Mouse (Mus musculus) Muller cell, postnatal 12 days (primary cell): Measurements from ENCODE around the gene Baz2a.
"Not testable (repeated sequence)": the region's sequence is repeated elsewhere in the genome, so short reads cannot be mapped to it uniquely, and the experiment has no call there.

Experiments used
- DNase-seq: peaks from one replicate; pipeline ENCODE4 v3.0.0-alpha.2; 2015; ENCODE audit errors: inconsistent ontology term

The Baz2a gene

DNA sequence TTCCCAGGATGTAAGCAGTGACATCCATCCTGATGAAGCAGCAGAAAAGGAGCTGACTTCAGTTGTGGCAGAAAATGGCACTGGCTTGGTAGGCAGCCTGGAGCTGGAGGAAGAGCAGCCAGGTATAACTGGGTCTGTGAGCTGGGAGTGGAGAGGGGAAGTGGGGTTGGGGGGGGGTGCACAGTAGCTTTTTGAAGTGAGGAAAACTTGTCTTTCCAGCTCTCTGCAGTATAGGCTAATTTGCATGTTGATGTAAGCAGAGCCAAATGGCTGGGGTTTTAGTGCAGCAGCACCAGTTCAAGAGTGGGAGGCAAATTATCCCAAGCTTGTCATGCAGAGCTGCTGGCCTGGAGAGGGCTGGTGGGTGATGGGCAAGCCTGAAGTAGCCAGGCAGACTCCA, 19.9 kb downstream of the Baz2a start:
- no peak for DNase-seq

DNA sequence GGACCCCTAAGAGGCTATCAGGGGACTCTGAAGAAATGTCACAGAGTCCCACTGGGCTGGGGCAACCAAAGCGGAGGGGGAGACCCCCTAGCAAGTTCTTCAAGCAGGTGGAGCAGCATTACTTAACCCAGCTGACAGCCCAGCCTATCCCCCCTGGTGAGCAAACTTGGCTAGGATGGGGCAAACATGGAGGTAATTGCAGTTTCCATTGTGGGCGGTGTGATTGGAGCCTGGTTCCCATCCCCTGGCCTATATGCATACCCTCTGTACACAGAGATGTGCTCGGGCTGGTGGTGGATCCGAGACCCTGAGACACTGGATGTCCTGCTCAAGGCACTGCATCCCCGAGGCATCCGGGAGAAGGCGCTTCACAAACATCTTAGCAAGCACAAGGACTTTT, 32.5 kb downstream of the Baz2a start:
- no peak for DNase-seq

DNA sequence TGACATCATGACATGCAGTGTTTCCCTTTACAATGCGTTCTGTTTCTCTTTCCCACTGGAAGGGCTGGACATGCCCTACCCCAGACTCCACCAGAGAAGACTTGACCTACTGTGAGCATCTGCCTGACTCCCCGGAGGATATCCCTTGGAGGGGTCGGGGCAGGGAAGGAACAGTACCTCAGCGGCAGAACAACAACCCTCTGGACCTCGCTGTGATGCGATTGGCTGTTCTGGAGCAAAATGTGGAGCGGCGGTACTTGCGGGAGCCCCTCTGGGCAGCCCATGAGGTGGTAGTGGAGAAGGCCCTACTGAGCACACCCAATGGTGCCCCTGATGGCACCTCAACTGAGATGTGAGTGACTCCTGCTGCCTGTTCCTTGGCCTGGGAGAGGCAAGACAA, 33.5 kb downstream of the Baz2a start:
- DNase-seq: no peak

DNA sequence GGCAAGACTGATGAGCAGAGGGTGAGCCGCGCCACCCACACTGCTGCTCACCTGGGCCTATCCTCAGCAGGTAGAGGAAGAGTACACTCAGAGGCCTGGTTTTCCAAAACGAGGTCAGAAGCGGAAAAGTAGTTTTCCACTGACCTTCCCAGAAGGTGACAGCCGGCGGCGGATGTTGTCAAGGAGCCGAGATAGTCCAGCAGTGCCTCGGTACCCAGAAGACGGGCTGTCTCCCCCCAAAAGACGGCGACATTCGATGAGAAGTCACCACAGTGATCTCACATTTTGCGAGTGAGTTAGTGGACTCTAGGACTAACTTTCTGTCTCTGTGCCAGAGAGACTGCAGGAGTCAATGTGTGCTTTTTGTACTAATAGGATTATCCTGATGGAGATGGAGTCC, 34.6 kb downstream of the Baz2a start:
- DNase-seq: no peak

DNA sequence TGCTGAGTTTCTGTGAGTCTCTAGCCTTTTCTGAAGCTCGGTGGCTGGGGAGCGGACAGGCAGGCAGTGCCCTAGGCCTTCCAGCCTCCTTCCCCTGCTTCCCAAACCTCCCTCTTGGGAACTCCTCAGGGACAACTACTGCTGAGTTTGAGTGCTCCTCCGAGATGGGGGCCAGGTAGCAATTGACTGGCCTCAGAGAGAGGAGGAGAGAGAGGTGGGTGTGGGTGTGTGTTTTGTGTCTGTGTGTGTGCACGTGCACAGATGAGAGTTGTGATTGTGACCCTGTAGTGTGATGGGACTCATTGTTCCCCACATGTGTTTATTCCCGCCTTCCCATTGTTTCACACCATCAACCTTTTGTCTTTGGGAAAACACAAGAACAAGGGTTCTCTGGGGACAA, 36.1 kb downstream of the Baz2a start:
- DNase-seq: no peak

DNA sequence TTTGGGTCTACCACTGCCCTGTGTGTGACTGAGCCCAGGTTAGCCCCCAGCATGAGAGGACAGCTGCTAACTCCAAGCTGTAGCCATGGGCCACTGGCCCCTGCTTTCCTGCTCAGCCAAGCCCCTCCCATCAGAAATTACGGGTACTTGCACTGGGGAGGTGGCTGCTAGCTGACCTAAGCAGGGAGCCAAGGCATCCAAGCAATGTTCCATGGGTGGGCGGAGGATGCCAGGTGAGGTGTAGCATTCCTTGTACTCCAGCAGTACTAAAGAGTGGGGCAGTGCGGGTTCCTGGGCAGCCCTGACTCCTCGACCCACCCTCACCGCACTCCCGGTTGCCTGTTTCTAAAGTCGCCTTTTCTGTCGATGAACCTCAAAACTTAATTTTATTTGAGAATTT, 36.8 kb downstream of the Baz2a start:
- no peak for DNase-seq

DNA sequence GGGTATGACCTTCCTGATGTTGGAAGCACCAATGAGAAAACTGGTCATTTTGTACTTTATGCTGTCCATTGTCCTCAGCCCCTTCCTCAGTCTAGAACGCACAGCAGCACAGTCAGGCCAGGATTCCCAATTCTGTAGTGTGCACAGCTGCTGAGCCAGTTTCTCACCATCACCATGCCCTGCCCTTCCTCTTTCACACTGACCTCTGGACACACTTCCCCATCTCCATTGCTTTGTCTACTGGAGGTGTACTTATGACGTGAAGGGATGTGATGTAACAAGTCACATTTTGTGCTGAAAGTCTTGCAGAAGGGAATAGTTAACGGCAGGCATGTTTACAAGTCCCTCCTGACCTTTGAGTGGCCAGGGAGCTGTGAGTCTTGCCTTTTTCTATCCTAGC, 39.9 kb downstream of the Baz2a start:
- DNase-seq: no peak

DNA sequence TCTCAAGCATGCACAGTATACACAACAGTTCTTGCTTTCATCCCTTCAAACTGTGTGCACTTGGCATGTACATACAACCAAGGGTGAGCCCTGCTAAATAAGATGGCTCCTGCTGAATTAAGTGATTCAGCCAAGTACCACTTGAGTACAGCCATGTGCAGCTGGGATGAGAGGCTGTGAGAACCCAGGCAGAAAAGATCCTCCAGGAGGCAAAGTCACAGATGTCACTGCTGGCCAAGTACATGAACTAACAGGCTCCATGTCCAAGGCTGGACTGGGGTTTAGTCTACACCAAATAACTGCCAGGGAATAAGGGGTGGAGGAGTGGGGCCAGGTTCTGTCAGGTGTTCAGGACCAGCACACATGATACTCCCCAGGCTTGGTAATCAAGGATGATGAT, 40.4 kb downstream of the Baz2a start:
- no peak for DNase-seq

DNA sequence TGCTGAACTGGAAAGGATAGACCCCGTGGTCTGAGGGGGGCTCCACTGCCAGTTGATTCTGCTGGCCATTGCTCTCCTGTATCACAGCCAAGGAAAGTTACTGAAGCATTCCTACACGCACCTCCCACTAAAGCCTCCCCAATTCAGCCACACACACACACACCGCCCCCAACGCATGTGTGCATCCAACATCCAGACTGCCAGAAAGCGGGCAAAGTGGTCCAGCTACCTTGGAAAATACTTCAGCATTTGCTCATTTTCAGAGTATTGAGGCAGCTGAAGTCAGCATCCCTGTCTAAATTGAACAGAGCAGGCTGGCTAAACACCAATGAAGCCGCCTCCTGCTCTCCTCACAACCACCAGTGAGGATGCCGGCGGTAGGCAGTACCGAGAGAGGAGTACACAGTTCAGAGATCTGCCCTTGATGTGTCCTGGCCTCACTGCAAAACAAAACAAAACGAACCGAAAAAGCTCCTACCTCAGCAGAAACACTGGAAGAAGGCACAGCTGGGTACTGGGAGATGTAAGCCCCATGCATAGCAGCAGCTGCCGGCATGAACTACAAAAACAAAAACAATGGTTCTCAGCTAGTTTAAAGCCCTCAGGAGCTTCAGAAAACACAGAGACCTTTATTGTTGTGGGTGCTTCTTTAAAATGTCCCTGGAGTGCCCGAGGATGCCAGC, 42.4 kb downstream of the Baz2a start:
- DNase-seq: no peak

DNA sequence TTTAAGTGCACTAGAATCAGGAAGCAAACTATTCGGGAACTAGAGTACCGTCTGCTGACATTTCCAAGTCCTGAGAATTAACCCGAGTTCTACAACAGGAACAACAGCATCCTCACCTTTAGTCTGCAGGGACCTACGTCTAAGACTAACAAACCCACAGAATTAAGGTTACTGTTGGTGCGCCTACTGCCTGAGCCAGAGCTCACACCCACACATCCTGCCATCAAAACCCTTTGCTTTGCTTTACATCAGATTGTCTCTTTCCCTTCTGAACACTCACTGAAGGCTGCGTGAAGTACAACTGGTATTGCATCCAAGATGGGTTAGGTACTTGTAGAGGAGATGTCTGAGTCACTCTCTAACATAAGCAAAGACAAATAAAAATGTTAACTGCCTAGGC, 44.0 kb downstream of the Baz2a start:
- DNase-seq: no peak

DNA sequence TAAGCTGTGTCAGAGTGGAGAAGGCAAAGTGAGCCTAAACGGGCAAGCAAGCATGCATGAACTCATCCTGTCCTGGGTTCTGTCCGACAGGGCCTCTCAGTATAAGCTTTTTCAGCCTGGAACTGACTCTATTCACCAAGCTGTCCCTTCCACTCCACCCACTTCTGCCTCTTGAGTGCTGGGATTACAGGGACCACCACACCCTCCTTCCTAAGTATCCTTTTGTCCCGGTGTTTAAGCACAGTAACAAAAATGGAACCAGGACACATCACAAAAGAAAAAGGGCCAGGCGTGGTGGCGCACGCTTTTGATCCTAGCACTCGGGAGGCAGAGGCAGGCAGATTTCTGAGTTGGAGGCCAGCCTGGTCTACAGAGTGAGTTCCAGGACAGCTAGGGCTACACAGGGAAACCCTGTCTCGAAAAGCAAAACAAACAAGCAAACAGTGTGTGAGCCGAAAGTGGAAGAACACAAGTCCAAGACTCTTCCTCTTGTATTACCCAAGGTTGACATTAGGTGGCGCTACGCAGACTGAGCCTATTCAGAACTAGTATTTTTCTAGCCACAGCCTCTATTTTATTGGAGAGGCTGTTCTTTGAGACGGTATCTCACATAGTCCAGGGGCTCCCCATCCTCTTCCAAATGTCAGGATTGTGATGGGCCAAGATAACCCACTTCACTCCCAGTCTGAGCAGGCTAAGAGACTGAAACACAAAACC, 49.0 kb downstream of the Baz2a start:
- DNase-seq: no peak

DNA sequence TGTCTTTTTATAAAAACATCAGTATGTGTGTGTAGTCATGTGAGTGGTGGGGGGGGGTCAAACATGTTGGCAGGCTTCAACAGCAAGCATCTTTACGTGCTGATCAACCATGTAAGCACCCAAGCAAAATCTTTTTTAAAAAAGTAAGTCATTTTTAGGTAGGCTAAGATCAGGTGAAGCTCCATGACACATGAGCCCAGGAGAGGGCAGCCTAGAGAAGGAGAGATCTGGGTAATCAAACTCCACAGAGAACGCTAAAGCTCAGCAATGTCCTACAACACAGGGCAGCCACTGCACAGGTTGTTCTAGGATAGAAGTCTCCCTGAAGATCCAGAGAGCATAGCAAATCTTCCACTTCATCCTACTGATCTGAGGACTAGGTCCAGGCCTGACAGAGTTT, 50.8 kb downstream of the Baz2a start:
- DNase-seq: no peak

DNA sequence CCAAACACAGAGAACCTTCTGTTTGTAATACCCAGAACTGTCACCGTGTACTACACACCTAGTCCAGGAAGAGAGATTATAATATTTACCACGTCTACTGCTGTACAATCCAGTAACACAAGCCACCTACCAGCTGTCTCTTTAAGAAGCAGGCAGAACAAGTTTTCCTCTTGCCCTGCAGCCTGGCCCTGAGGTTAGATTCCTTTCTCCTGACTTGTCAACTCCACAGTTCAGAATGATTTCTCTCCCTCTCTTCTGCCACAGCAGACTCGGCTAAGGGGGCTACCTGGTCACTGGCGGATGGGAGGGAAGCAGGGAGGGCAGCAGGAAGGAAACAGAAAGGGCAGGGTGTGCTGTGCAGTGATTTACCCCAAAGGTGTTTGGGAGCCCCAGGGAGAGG, 52.3 kb downstream of the Baz2a start:
- no peak for DNase-seq

DNA sequence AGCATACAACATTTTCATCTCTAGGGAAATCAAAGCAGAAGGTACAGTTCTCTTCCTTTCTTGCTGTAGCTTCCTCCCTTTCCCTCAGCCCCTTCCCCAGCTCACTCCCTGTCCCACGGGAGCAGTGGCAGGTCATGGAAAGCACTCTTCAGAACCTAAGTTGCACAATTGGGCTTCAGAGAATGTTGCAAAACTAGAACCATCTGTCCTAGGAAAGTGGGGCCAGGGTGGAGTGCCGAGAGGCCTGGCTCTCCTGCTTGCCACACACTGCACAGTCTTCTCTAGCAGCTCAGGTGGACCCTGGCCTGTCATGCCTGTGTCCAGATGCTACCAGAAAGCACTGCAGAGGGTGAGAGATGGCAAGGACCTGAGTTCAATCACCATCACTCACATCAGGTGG, 53.6 kb downstream of the Baz2a start:
- DNase-seq: no peak

DNA sequence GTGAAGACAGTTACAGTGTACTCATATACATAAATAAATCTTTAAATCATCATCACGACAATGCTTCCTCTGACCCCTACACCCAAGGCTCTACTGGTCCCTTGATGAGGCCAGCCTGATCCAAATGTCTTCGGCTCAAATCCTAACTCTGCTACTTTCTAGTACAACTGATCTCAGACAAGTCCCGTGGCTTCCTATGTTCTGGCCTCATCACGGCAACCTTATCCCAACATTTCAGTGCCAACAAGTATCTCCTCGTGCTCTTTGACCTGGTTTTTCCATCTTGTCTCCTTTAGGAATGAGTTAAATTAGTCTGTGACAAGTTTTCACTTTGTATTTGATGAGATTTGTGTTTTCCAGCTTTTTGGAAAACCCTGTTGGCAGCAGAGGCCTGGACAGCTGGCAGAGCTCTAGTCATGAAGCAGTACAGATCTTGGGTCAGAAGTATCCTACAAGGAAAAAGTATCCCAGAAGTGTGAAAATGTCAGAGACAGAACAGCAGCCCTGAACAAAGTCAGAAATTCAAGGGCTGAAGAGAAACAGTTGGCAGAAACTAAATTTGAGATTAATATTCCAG, 57.5 kb downstream of the Baz2a start:
- DNase-seq: no peak

DNA sequence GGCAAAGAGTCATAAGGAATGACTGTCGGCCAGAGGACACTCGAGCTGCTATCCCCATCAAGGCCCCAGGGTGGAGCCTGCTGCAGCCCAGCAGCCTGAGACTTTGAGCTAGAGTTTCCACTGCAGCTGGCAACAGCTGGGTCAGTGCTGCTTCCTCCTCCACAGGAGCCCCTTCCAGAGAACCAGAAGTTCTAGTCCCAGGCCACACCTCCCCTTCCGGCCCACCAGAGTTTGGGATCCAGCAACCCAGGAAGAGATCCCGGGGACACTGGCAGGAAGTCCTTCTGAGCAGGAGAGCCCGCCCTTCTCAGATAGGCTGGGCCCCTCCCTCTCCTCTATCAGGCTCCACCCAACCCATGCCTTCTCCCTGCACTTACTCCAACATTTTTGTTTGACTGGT, 58.2 kb downstream of the Baz2a start:
- peak; percentile 37 for DNase-seq

DNA sequence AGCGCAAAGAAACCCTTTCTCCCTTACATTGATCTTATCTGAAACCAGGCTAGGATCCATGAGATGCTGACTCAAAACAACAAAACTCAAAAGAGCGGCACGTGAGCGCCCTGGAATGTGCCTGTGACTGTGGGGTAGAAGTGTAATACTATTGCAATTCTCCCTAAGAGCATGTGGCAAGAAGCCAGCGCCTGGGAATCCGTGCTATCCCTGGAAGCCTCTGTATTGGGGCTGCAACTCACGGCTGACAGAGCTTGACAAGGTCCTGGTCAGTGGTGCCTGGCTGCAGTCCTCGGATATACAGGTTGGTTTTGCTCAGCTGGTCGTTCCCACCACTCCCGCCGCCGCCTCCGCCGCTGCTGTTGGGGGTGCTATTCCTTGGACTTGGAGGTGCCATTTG, 59.6 kb downstream of the Baz2a start:
- DNase-seq: peak; percentile 68

DNA sequence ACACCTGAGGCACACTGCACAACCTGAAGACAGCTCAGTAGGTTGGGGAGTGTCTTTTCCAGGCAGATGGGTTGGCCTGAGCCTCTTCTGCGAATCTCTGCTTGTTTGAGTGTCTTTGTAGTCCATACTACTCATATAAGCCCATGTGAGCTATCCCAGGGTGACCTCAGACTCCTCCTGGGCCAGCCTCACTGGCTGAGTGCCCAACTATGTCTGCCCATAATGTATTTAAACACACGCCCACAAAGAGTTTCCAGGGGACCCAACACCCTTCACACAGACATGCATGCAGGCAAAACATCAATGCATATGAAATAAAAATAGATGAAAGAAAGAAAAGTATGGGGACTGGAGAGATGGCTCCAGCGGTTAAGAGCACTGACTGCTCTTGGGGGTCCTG, 62.6 kb downstream of the Baz2a start:
- no peak for DNase-seq

DNA sequence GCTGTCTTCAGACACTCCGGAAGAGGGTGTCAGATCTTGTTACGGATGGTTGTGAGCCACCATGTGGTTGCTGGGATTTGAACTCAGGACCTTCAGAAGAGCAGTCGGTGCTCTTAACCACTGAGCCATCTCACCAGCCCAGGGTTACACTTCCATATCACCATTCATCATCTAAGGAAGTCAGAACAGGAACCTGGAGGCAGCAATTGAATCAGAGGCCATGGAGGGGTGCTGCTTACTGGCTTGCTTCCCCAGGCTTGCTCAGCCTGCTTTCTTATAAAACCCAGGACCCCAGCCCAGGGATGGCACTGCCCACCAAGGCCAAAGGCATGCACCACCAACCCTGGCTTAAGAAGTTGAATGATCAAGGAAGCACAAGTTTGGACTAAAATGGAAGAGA, 74.3 kb downstream of the Baz2a start:
- not testable (repeated sequence) for DNase-seq

DNA sequence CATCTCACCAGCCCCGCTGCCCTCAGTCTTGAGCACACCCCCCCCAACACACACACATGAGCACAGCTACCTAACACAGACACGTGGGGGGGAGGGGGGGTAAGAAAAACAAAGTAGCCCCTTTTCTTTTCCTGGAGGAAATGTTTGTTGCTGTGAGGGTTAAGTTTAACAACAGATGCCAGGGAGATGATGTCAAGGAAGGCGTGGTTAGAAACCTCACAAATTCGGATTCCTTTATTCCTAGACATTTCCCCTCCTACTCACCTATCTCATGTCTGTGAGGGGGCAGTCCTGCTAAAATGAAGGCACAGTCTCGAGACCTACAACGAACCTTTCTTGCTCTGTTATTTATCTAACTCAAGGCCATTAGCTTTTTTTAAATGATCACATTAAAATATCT, 75.7 kb downstream of the Baz2a start:
- no peak for DNase-seq

DNA sequence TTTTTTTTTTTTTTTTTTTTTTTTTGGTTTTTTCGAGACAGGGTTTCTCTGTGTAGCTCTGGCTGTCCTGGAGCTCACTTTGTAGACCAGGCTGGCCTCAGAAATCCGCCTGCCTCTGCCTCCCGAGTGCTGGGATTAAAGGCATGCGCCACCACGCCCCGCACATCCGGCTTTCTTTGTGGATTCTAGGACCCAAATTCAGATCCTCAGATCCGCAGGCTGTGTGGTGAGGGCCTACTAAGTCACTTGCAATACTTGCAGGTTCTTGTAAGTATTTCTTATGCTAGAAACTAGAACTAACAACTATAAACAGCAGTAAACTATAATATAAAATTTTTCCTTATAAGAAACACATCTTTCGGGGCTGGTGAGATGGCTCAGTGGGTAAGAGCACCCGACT, 80.0 kb downstream of the Baz2a start:
- not testable (repeated sequence) for DNase-seq

DNA sequence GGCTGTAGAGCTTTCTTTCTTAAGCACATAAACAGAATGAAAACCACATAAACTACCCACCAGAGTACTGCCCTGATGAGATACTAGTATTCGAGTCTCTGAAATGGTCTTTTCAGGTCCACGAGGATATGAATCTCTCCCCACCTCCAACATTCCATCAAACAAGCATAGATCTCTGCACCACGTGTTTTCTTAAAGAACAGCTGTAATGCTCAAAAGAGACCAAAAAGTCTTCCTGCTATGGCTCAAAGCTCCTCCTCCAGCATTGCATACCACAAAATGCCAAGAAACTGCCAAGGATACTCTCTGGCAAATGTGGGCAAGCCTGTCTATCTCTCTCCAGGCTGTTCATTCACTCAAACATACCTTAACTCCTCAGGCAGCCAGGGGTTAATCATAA, 83.9 kb downstream of the Baz2a start:
- no peak for DNase-seq

DNA sequence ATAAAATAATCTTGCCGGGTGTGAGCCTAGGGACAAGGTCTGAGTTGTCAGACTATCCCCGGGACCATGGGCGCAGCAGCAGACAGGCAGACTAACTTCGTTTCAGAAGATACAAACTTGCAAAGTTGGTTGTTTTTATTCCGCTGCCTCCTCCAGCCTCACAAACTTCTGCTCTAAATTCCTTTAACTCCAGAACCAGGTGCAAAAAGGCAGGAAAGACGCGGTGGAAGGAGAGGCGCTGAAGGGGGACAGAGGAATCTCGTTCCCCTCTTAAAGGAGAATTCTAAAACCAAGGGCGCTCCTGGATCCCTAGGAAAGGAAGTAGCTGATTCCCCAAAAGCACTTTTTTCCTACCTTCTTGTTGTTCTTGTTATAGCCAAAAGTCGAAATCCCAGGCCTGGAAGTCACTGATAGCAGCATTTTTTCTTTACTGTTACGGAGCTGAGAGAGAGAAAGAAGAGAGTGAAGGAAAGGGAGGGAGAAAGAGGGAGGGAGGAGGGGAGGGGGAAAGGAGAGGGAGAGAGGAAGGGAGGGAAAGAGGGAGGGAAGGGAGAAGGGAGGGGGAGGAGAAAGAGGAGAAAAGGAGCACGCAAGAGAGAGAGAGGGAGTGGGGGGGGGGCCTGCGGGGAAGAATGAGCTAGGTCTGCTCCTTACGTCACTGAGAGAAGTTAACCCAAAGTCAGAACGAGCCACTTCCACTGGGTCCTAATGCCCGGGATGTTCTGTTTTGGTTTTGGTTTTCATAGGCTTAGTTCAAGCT, 84.8 kb downstream of the Baz2a start:
- DNase-seq: peak; percentile 95
